Mouse (Mus musculus) cortical plate, adult 2 months (tissue): ENCODE measurements around the gene Ippk. TPM values are rescaled to one million over a fixed set of nuclear protein-coding genes. Genes with fewer than 3 reads are reported as not detected.
A peak's percentile ranks its signal among the peaks of the same experiment; 100 is the strongest.

Source experiments
- H3K27ac ChIP-seq: fragments of 200-500 bp; 2 replicates; pipeline ENCODE4 v1.5.1; 2012; ENCODE audit warnings: low read length, control low read depth, inconsistent platforms; ENCODE audit not compliant: insufficient read depth
- H3K4me1 ChIP-seq: fragments of 200-500 bp; 2 replicates; pipeline ENCODE4 v1.6.1; 2011; ENCODE audit warnings: low read length; ENCODE audit not compliant: control insufficient read depth, insufficient read depth
- H3K4me3 ChIP-seq: fragments of 200-500 bp; 2 replicates; pipeline ENCODE4 v1.5.1; 2011; ENCODE audit warnings: mild to moderate bottlenecking, low read length, control low read depth; ENCODE audit not compliant: insufficient read depth
- CTCF ChIP-seq: fragments of 200-500 bp; IDR thresholded peaks from 2 replicates; pipeline ENCODE4 v1.5.1; 2011; ENCODE audit warnings: mild to moderate bottlenecking, control low read depth, low read length; ENCODE audit not compliant: insufficient read depth; ENCODE audit errors: extremely low read depth
- POLR2A ChIP-seq: fragments of 200-500 bp; IDR thresholded peaks from 2 replicates; pipeline ENCODE4 v1.6.1; 2011; ENCODE audit warnings: mild to moderate bottlenecking, low read length, control low read depth; ENCODE audit not compliant: insufficient read depth; ENCODE audit errors: extremely low read depth
- polyA plus RNA-seq: library from polyadenylated mRNA; depleted of rRNA; stranded (reverse); fragments of >200 nt; gene quantifications from 2 replicates; pipeline ENCODE4 v1.2.3, GENCODE M21; 2012

Ippk gene
- polyA plus RNA-seq, 1 experiment: 11.2 TPM

DNA sequence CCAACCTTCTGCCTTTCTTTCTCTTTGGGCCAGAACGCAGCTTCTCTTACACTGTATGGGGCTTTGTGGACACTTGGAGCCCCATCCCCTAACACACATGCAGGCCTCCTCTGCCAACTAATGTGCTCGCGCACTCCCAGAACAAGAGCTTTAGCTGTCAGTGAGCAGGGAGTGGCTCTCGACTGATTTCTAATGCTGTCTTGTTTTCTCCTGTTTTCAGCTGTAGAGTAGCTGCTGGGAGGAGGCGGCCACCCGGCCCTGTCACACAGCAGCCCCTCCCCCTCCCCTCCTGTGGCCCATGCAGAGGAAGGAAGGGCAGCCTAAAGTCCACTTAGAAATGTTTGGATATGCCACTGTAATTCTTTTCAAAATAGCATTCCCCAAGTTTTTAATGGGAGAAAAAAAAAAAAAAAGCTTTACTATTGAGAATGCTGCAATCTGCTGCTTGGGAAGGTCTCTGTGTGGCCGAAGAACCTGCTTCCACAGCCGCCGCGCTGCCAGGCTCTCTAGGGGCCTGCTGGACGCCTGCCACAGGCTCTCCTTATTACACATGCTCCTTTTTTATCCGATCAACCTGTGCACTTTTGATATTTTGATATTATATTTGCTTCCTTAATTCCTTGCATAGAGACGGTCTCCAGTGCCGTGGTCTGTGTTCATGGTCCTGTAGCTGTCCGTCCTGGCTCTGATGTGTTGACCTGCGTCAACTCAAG is 36.1 kb upstream of the Ippk start:
- no peaks in the 10 kb centered on the region for H3K4me1 ChIP-seq
- H3K27ac ChIP-seq: no peak overlapping the region; the same call in 1 of the 2 replicates
- H3K4me3 ChIP-seq: no peak overlapping the region
- TF ChIP-seq POLR2A (no peak), CTCF (no peak)

- Histone ChIP-seq H3K4me3 (no peak overlapping the region), H3K27ac (no peak overlapping the region), H3K4me1 (no peaks in the 10 kb centered on the region)
- TF ChIP-seq CTCF: peak; percentile 23; the same call in 1 of the 2 replicates
- no peak for TF ChIP-seq POLR2A
Measured at GRCm38 (mm10) chr13:49391374-49391773, 29.7 kb upstream of the Ippk start.

GRCm38 (mm10) chr13:49393579-49393978 is 27.5 kb upstream of the Ippk start:
- Histone ChIP-seq H3K27ac (no peak overlapping the region), H3K4me1 (no peaks in the 10 kb centered on the region), H3K4me3 (no peak overlapping the region)
- no peak for TF ChIP-seq CTCF
- no peak for TF ChIP-seq POLR2A

- Histone ChIP-seq H3K27ac (no peak overlapping the region), H3K4me1 (no peaks in the 10 kb centered on the region), H3K4me3 (no peak overlapping the region)
- TF ChIP-seq CTCF (no peak), POLR2A (no peak)
Measured at GRCm38 (mm10) chr13:49394886-49395447, 26.1 kb upstream of the Ippk start.

DNA sequence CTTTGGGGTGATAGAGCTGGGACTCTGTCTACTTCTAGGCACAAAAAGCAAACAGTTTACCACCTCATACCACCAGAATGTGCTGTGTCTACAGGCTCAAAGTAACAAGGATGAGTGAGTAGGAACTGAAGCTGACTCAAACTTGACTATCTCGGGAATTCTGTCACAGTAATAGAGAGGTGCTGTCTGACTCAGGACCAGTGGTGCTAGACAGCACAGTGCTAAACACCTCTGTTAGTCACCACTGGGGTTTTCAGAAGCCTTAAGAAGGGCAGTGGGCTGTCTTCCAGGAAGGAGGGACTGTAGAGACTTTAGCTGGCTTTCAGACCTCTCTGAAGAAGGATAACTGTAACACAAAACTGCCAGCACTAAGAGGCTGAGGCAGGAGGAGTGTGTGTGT is 24.3 kb upstream of the Ippk start:
- no peak for TF ChIP-seq CTCF
- Histone ChIP-seq H3K4me1 (no peaks in the 10 kb centered on the region), H3K4me3 (no peak overlapping the region), H3K27ac (no peak overlapping the region)

DNA sequence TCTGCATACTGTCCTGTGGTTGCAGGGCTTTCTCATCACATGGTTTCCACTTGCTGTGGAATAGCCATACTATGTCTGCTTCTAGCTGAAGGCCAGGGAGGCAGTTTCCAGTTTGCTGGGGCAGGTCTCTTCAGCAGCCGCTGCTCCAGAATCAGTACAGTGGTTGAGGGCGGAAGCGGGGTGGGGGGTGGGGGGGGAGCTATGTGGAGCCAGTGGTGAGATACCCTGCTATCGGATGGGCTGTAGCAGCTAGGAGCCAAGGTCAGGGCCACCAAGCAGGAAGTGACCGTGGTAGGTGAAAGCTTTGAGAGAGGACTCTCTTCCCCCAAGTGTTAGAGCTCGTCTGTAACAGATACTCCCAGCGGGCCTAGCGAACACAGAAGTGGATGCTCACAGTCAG is 22.9 kb upstream of the Ippk start:
- no peak overlapping the region for H3K27ac ChIP-seq
- H3K4me1 ChIP-seq: no peaks in the 10 kb centered on the region
- H3K4me3 ChIP-seq: no peak overlapping the region
- TF ChIP-seq POLR2A (no peak), CTCF (no peak)

- no peak overlapping the region for H3K27ac ChIP-seq
Measured at GRCm38 (mm10) chr13:49400139-49400538, 20.9 kb upstream of the Ippk start.

GRCm38 (mm10) chr13:49402628-49403027 is 18.4 kb upstream of the Ippk start:
- TF ChIP-seq POLR2A: no peak
- TF ChIP-seq CTCF: no peak
- H3K27ac ChIP-seq: no peak overlapping the region
- no peak overlapping the region for H3K4me3 ChIP-seq
- no peaks in the 10 kb centered on the region for H3K4me1 ChIP-seq

More at GRCm38 (mm10) chr13:49400139-49400538, 20.9 kb upstream of the Ippk start:
- TF ChIP-seq POLR2A (no peak), CTCF (peak; percentile 29; the same call in 1 of the 2 replicates)
- Histone ChIP-seq H3K4me1 (no peaks in the 10 kb centered on the region), H3K4me3 (no peak overlapping the region)

GRCm38 (mm10) chr13:49407795-49408194 is 13.3 kb upstream of the Ippk start:
- no peak overlapping the region for H3K4me3 ChIP-seq
- no peak overlapping the region for H3K27ac ChIP-seq
- TF ChIP-seq POLR2A (no peak), CTCF (no peak)
- H3K4me1 ChIP-seq: no peaks in the 10 kb centered on the region

- H3K27ac ChIP-seq: no peak overlapping the region
- peak overlapping the region; percentile 96 for H3K4me3 ChIP-seq
- TF ChIP-seq POLR2A (no peak), CTCF (no peak)
- peaks cover 8% of the 10 kb centered on the region for H3K4me1 ChIP-seq
Measured at GRCm38 (mm10) chr13:49421606-49421917, 513 bp downstream of the Ippk start.

DNA sequence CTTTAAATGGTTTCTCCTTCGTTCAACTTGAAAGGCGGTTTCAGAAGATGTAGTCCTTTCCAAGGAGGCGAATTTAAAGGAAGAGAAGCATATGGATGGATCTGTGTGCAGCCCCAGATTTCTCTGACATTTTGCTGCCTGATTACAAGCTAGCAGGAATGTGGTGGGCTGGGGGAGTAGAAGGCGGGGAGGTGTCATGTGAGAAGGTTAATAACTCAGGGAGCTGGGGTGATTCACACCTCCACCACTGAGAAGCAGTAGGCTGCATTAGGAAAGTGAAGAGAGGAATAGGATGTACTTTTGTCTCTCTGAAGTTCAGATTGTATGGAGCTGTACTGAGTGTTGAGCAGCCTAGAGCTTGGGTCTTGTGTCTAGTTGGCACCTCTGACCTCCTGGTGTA is 910 bp downstream of the Ippk start:
- peak overlapping the region; percentile 96 for H3K4me3 ChIP-seq
- TF ChIP-seq POLR2A (no peak), CTCF (no peak)
- H3K27ac ChIP-seq: no peak overlapping the region
- H3K4me1 ChIP-seq: peaks cover 10% of the 10 kb centered on the region
